In the genomic region with DNA sequence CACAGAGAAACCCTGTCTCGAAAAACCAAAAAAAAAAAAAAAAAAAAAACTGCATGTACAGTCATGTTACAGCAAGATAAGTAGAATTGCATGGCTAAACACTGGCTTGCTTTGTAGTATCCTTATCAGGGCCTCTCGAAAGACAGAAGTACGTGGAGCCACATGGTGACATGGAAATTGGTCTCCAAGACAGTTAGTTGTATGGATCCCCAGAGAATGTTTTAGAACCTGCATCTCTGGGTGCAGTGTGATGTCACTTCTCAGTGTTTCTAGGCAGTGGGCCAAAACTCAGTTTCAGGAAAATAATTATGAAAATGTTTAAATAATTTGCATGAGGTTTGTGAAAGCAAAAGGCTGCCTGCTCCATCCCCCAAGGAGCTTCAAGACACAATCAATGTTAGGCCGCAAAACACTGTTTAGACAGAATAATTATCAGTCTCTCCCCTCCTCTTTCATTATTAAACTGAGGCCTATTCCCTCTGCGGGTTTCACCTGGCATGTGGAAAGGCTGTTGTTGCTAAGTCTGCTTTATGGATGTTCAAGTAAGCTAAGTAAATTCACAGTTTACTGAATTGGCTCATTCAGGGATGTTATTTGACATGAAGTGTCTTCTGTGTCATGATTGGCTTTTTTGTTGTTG, we compare ENCODE assay signal across 19 mouse cellular contexts.
DNase-seq lines count a peak whose midpoint lies in the region; ATAC-seq and TF ChIP-seq lines count a peak whose summit lies in the region.
"Had no signal": no experiment of that assay in that cellular context is flagged by ENCODE, and none has a peak within 500 bp of the region (broad histone marks: within the 10 kb centered on the region; RNA-seq: fewer than 3 reads in every experiment).

No protein-coding gene starts in this region.

- H3K27ac ChIP-seq in hindbrain, embryonic 14.5 days: no peak overlapping the region
- H3K27ac ChIP-seq in hindbrain, postnatal 0 days: no peak overlapping the region
- H3K27ac ChIP-seq in liver, embryonic 14.5 days: no peak overlapping the region; the same call in 1 of the 2 replicates
- H3K27ac ChIP-seq in kidney, embryonic 14.5 days (ENCODE audit: low read depth, low read length): no peak overlapping the region
- H3K27ac ChIP-seq: embryonic facial prominence, embryonic 12.5 days; limb, embryonic 15.5 days; macrophage; neural tube, embryonic 13.5 days had no signal

- H3K4me1 ChIP-seq in hindbrain, embryonic 14.5 days (replicated peaks; ENCODE audit: control insufficient read depth, insufficient read depth, low read length): no peaks in the 10 kb centered on the region
- no peaks in the 10 kb centered on the region for H3K4me1 ChIP-seq in hindbrain, postnatal 0 days (ENCODE audit: insufficient read depth, low read length)
- no peaks in the 10 kb centered on the region for H3K4me1 ChIP-seq in G1E (ENCODE audit: insufficient read depth, low read depth, low read length)
- peaks cover 8 to 13% of the 10 kb centered on the region in 2 experiments for H3K4me1 ChIP-seq in liver, embryonic 14.5 days (replicated peaks; ENCODE audit: control insufficient read depth in 2 of 2, insufficient read depth in 2 of 2, low read length in 1 of 2)
- no peaks in the 10 kb centered on the region for H3K4me1 ChIP-seq in kidney, embryonic 14.5 days (ENCODE audit: control insufficient read depth, insufficient read depth, low read length)
- H3K4me1 ChIP-seq: embryonic facial prominence, embryonic 12.5 days; limb, embryonic 15.5 days; neural tube, embryonic 13.5 days had no signal

- WGBS in hindbrain, embryonic 14.5 days: 65% methylated on average over 5 of the region's 5 CpGs
- 72% methylated on average over 5 of the region's 5 CpGs for WGBS in hindbrain, postnatal 0 days
- WGBS in liver, embryonic 14.5 days (ENCODE audit: insufficient replicate concordance): 32% methylated on average over 5 of the region's 5 CpGs
- WGBS in kidney, embryonic 14.5 days: 87% methylated on average over 5 of the region's 5 CpGs

- no peaks in the 10 kb centered on the region for H3K36me3 ChIP-seq in hindbrain, embryonic 14.5 days (replicated peaks; ENCODE audit: control insufficient read depth, insufficient read depth)
- no peaks in the 10 kb centered on the region for H3K36me3 ChIP-seq in hindbrain, postnatal 0 days (ENCODE audit: insufficient read depth, low read length)
- no peaks in the 10 kb centered on the region for H3K36me3 ChIP-seq in G1E (replicated peaks)
- H3K36me3 ChIP-seq in liver, embryonic 14.5 days (replicated peaks; ENCODE audit: control insufficient read depth, insufficient read depth, low read depth): no peaks in the 10 kb centered on the region
- H3K36me3 ChIP-seq in kidney, embryonic 14.5 days (ENCODE audit: control insufficient read depth, insufficient read depth, low read length): no peaks in the 10 kb centered on the region
- H3K36me3 ChIP-seq: embryonic facial prominence, embryonic 12.5 days; limb, embryonic 15.5 days; neural tube, embryonic 13.5 days had no signal

- TF ChIP-seq EP300 in liver, embryonic 14.5 days (IDR thresholded peaks at IDR 0.05; ENCODE audit: low read depth): peak; percentile 58; the same call in 1 of the 2 replicates

- peak; percentile 27 for DNase-seq in hindbrain, embryonic 14.5 days (ENCODE audit: low spot score)
- no peak for DNase-seq in hindbrain, postnatal 0 days (ENCODE audit: low spot score)
- DNase-seq in G1E (ENCODE audit: low spot score): no peak
- DNase-seq in liver, embryonic 14.5 days (ENCODE audit: low read depth in 3 of 3, low spot score in 3 of 3): peak; percentile 16 to 27 (median 26)
- no peak for DNase-seq in left cerebral cortex, postnatal 10 days (ENCODE audit: extremely low spot score in 1 of 2, low spot score in 2 of 2)
- DNase-seq in heart, adult 11 months: no peak
- DNase-seq: adrenal gland, postnatal 25 days; cerebellum, adult 11 months; cerebellum, postnatal 25 days; gastrocnemius, postnatal 14 days; heart, postnatal 36 days; kidney, postnatal 10 days had no signal

- no peaks in the 10 kb centered on the region for H3K27me3 ChIP-seq in hindbrain, embryonic 14.5 days (ENCODE audit: control insufficient read depth, insufficient read depth, low read length)
- no peaks in the 10 kb centered on the region for H3K27me3 ChIP-seq in hindbrain, postnatal 0 days (ENCODE audit: insufficient read depth, low read length)
- no peaks in the 10 kb centered on the region for H3K27me3 ChIP-seq in G1E (ENCODE audit: insufficient read depth, low read length)
- no peaks in the 10 kb centered on the region for H3K27me3 ChIP-seq in liver, embryonic 14.5 days (ENCODE audit: control insufficient read depth, insufficient read depth, low read length)
- H3K27me3 ChIP-seq in kidney, embryonic 14.5 days (ENCODE audit: control insufficient read depth, insufficient read depth, low read length): no peaks in the 10 kb centered on the region
- H3K27me3 ChIP-seq: embryonic facial prominence, embryonic 12.5 days; limb, embryonic 15.5 days; neural tube, embryonic 13.5 days had no signal

- no peak overlapping the region for H3K4me3 ChIP-seq in hindbrain, embryonic 14.5 days (replicated peaks; ENCODE audit: low read length)
- no peak overlapping the region for H3K4me3 ChIP-seq in hindbrain, postnatal 0 days (ENCODE audit: low read length)
- H3K4me3 ChIP-seq in G1E (ENCODE audit: low read depth, low read length): no peak overlapping the region
- H3K4me3 ChIP-seq in liver, embryonic 14.5 days (ENCODE audit: insufficient read depth in 1 of 2, low read depth in 2 of 2, low read length in 2 of 2): no peak overlapping the region
- H3K4me3 ChIP-seq in kidney, embryonic 14.5 days (ENCODE audit: low read length): no peak overlapping the region
- H3K4me3 ChIP-seq: embryonic facial prominence, embryonic 12.5 days; limb, embryonic 15.5 days; neural tube, embryonic 13.5 days had no signal

- intact Hi-C loops in left cerebral cortex, postnatal 10 days (cut with DNase I): no loop called here

- no peak overlapping the region for H3K9ac ChIP-seq in hindbrain, embryonic 14.5 days
- H3K9ac ChIP-seq in hindbrain, postnatal 0 days (replicated peaks; ENCODE audit: low read length): no peak overlapping the region
- H3K9ac ChIP-seq in liver, embryonic 14.5 days (replicated peaks): no peak overlapping the region
- H3K9ac ChIP-seq in kidney, embryonic 14.5 days (ENCODE audit: low read depth, low read length): no peak overlapping the region
- H3K9ac ChIP-seq: embryonic facial prominence, embryonic 12.5 days; limb, embryonic 15.5 days; neural tube, embryonic 13.5 days had no signal

- no peak for TF ChIP-seq CTCF in hindbrain, postnatal 0 days (IDR thresholded peaks at IDR 0.05; ENCODE audit: low read depth)
- no peak for TF ChIP-seq CTCF in G1E (IDR thresholded peaks at IDR 0.05; ENCODE audit: low read depth, low read length)
- TF ChIP-seq CTCF in liver, embryonic 14.5 days (IDR thresholded peaks at IDR 0.05; ENCODE audit: low read depth): no peak

- no peak overlapping the region for H3K4me2 ChIP-seq in hindbrain, embryonic 14.5 days (replicated peaks)
- no peak overlapping the region for H3K4me2 ChIP-seq in hindbrain, postnatal 0 days (ENCODE audit: low read depth, low read length)
- H3K4me2 ChIP-seq in liver, embryonic 14.5 days (ENCODE audit: low read depth): no peak overlapping the region
- H3K4me2 ChIP-seq in kidney, embryonic 14.5 days (replicated peaks; ENCODE audit: low read depth, low read length): no peak overlapping the region
- H3K4me2 ChIP-seq: embryonic facial prominence, embryonic 12.5 days; heart, embryonic 11.5 days; limb, embryonic 15.5 days; neural tube, embryonic 13.5 days had no signal

- ATAC-seq in hindbrain, embryonic 14.5 days (ENCODE audit: low FRiP score): peak; percentile 69; the same call in 1 of the 2 replicates
- ATAC-seq in hindbrain, postnatal 0 days: no peak
- peak; percentile 28; the same call in 1 of the 2 replicates for ATAC-seq in G1E (ENCODE audit: extremely low read depth, insufficient number of reproducible peaks, low FRiP score, poor library complexity, severe bottlenecking)
- ATAC-seq in common myeloid progenitor, adult 5-6 weeks (replicated peaks; ENCODE audit: low read depth, poor library complexity, severe bottlenecking): peak; percentile 60; the same call in 1 of the 2 replicates
- peak; percentile 80 for ATAC-seq in liver, embryonic 14.5 days (ENCODE audit: insufficient read depth)
- no peak for ATAC-seq in kidney, embryonic 14.5 days (ENCODE audit: low FRiP score, low TSS enrichment)

- peaks cover 4% of the 10 kb centered on the region; the same call in 1 of the 2 replicates for H3K9me3 ChIP-seq in hindbrain, embryonic 14.5 days (ENCODE audit: control insufficient read depth, low read length)
- H3K9me3 ChIP-seq in hindbrain, postnatal 0 days (ENCODE audit: low read length): 0 out of 2 replicates have a peak, but pooled peaks cover 4% of the 10 kb centered on the region
- H3K9me3 ChIP-seq in G1E (replicated peaks): no peaks in the 10 kb centered on the region
- H3K9me3 ChIP-seq in liver, embryonic 14.5 days (ENCODE audit: control insufficient read depth, low read length): no peaks in the 10 kb centered on the region
- peaks cover 4% of the 10 kb centered on the region; the same call in 1 of the 2 replicates for H3K9me3 ChIP-seq in kidney, embryonic 14.5 days (ENCODE audit: control insufficient read depth, low read length)
- H3K9me3 ChIP-seq: limb, embryonic 15.5 days had no signal

Comparison
In these comparisons a context has a peak if more than half of its experiments do, and no peak if none do; other contexts are left out.
1. ATAC-seq: peak in hindbrain, embryonic 14.5 days (single experiment), G1E (single experiment), common myeloid progenitor, adult 5-6 weeks (single experiment) and liver, embryonic 14.5 days (single experiment); none in hindbrain, postnatal 0 days (single experiment) and kidney, embryonic 14.5 days (single experiment).
2. DNase-seq: peak in hindbrain, embryonic 14.5 days (single experiment) and liver, embryonic 14.5 days (3 of 3); none in hindbrain, postnatal 0 days (single experiment), G1E (single experiment), left cerebral cortex, postnatal 10 days (0 of 2) and heart, adult 11 months (single experiment).